Mouse (Mus musculus) midbrain, embryonic 16.5 days (tissue): ENCODE measurements around the gene Rhot1. TPM values are rescaled to one million over a fixed set of nuclear protein-coding genes. Genes with fewer than 3 reads are reported as not detected.

ENCODE experiments used
- ATAC-seq: fragments of 200-750 bp; cut with Nextera tagmentation; 2 replicates; pipeline ENCODE4 v1.8.0; 2017; ENCODE audit warnings: moderate TSS enrichment
- H3K27ac ChIP-seq: fragments of 300-500 bp; sonication (generic); 2 replicates; pipeline ENCODE4 v1.5.1; 2014; ENCODE audit warnings: mild to moderate bottlenecking, low read length, mixed read lengths
- H3K27me3 ChIP-seq: fragments of 300-500 bp; sonication (generic); 2 replicates; pipeline ENCODE4 v1.6.1; 2014; ENCODE audit warnings: low read depth, low read length, mixed read lengths; ENCODE audit not compliant: control insufficient read depth, insufficient read depth
- H3K36me3 ChIP-seq: fragments of 300-500 bp; sonication (generic); 2 replicates; pipeline ENCODE4 v1.6.1; 2014; ENCODE audit warnings: mild to moderate bottlenecking, low read length, moderate library complexity, mixed read lengths; ENCODE audit not compliant: control insufficient read depth, insufficient read depth
- H3K4me1 ChIP-seq: fragments of 300-500 bp; sonication (generic); 2 replicates; pipeline ENCODE4 v1.6.1; 2014; ENCODE audit warnings: mild to moderate bottlenecking, low read length, mixed read lengths; ENCODE audit not compliant: control insufficient read depth, insufficient read depth
- H3K4me2 ChIP-seq: fragments of 300-500 bp; sonication (generic); 2 replicates; pipeline ENCODE4 v1.6.1; 2014; ENCODE audit warnings: mild to moderate bottlenecking, low read length, mixed read lengths
- H3K4me3 ChIP-seq: fragments of 300-500 bp; sonication (generic); 2 replicates; pipeline ENCODE4 v1.5.1; 2014; ENCODE audit warnings: low read depth, mild to moderate bottlenecking, low read length, moderate library complexity, mixed read lengths
- H3K9ac ChIP-seq: fragments of 300-500 bp; sonication (generic); 2 replicates; pipeline ENCODE4 v1.6.1; 2014; ENCODE audit warnings: low read depth, low read length, mixed read lengths
- H3K9me3 ChIP-seq: fragments of 300-500 bp; sonication (generic); replicated peaks from 2 replicates; pipeline ENCODE4 v1.6.1; 2014; ENCODE audit warnings: mild to moderate bottlenecking, low read length, mixed read lengths; ENCODE audit not compliant: control insufficient read depth, poor library complexity, severe bottlenecking
- WGBS: fragments of 180-500 bp; shearing (Covaris S2); extraction: QIAGEN DNeasy Blood & Tissue Kit; methylation state at CpG from one replicate; pipeline ENCODE4 v1.1.7; 2014; 5-methylcytosine and 5-hydroxymethylcytosine counted together
- polyA plus RNA-seq: library from polyadenylated mRNA; unstranded; fragments of >200 nt; fragmentation: Nextera tagmentation; extraction: Ambion mirVana; gene quantifications from 2 replicates; pipeline ENCODE4 v1.2.1, GENCODE M21; 2015

Gene Rhot1
- polyA plus RNA-seq, 1 experiment from 2014 or later: 70.1 TPM

DNA sequence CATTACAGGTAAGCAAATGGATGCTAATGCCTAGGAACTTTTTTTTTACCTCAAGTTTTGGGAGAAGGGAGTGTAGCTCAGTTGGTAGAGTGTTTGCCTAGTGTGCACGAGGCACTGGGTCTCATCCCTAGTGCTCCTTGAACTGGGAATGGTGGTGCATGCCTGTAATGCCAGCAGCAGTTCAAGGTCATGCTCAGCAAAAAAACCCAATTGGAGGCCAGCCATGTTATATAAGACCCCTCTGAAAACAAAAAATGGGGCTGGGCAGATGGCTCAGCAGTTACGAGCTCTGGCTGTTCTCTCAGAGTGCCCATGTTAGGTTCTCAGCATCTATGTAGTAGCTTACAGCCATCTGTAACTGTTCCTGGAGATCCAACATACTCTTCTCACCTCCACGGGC lies 39.7 kb downstream of the Rhot1 start:
- H3K4me2 ChIP-seq: no peak overlapping the region
- H3K27me3 ChIP-seq: no peaks in the 10 kb centered on the region
- H3K36me3 ChIP-seq: peaks cover 14% of the 10 kb centered on the region
- no peaks in the 10 kb centered on the region for H3K4me1 ChIP-seq
- no peaks in the 10 kb centered on the region for H3K9me3 ChIP-seq
- WGBS: 96% methylated on average over 3 of the region's 3 CpGs
- H3K4me3 ChIP-seq: no peak overlapping the region
- no peak overlapping the region for H3K9ac ChIP-seq
- no peak overlapping the region for H3K27ac ChIP-seq
- no peak for ATAC-seq

DNA sequence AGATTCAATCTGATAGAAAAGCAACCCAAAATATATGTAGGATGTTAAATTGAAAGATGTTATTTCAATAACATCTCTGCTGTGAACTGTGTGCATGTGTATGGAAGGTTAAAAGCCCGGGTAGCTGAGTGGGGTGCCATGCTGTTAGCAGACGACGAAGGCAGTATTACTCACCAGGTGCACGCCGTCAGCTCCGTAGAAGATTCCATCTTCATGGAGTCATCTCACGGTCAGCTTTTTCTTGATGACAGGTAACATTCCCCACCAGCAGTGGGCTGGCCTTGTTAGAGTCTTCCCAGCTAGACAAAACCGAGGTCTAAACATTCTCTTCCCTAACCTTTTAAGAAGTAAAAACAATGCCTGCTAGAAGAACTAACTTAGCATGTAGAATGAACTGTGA lies 55.3 kb downstream of the Rhot1 start:
- no peak overlapping the region for H3K4me2 ChIP-seq
- no peak for ATAC-seq
- WGBS: 93% methylated on average over 8 of the region's 8 CpGs
- H3K4me3 ChIP-seq: no peak overlapping the region
- no peak overlapping the region for H3K27ac ChIP-seq
- no peaks in the 10 kb centered on the region for H3K27me3 ChIP-seq
- H3K4me1 ChIP-seq: no peaks in the 10 kb centered on the region
- H3K36me3 ChIP-seq: peaks cover 7% of the 10 kb centered on the region
- H3K9me3 ChIP-seq: no peaks in the 10 kb centered on the region
- H3K9ac ChIP-seq: no peak overlapping the region

DNA sequence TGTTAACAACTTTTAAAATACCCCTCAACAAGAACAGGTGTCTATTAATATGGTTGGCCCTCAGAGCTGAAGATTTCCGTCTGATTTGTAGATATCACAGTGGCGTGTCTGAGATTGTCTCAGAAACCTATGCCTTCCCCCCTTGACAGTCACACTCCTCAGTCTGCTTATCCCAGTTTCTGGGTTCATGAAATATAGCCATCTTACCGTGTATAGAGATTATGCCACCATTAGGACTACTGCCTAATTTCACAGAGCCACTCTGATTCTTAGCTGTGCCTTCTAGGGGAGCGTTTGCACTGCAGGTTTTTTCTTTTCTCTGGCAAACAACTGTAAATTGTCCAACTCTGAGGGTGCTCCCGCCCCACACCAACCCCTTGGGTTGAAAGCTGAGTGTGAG lies 62.3 kb downstream of the Rhot1 start:
- WGBS: 92% methylated on average over 5 of the region's 5 CpGs
- no peaks in the 10 kb centered on the region for H3K9me3 ChIP-seq
- H3K27ac ChIP-seq: no peak overlapping the region
- H3K27me3 ChIP-seq: no peaks in the 10 kb centered on the region
- H3K4me1 ChIP-seq: no peaks in the 10 kb centered on the region
- H3K4me2 ChIP-seq: no peak overlapping the region
- H3K36me3 ChIP-seq: no peaks in the 10 kb centered on the region; the same call in 1 of the 2 replicates
- no peak for ATAC-seq
- H3K4me3 ChIP-seq: no peak overlapping the region
- no peak overlapping the region for H3K9ac ChIP-seq

DNA sequence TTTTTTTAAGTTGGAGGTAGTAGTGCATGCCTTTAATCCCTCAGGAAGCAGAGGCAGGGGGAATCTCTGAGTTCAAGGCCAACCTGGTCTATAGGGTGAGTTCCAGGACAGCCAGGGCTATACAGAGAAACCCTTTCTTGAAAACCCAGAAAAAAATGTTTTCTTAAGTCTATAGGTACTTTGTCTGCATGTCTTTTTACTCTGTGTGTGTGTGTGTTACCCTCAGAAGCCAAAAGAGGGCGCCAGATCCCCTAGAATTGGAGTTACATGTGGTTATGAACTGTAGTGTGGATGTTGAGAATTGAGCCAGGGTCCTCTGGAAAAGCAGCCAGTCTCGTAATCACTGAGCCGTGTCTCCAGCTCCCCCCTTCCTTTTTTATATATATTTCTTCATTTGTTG lies 66.2 kb downstream of the Rhot1 start:
- H3K9me3 ChIP-seq: no peaks in the 10 kb centered on the region
- no peak overlapping the region for H3K4me3 ChIP-seq
- H3K4me1 ChIP-seq: no peaks in the 10 kb centered on the region
- no peaks in the 10 kb centered on the region for H3K27me3 ChIP-seq
- no peaks in the 10 kb centered on the region for H3K36me3 ChIP-seq
- ATAC-seq: no peak
- 66% methylated on average over 3 of the region's 3 CpGs for WGBS
- no peak overlapping the region for H3K27ac ChIP-seq
- no peak overlapping the region for H3K9ac ChIP-seq
- no peak overlapping the region for H3K4me2 ChIP-seq

DNA sequence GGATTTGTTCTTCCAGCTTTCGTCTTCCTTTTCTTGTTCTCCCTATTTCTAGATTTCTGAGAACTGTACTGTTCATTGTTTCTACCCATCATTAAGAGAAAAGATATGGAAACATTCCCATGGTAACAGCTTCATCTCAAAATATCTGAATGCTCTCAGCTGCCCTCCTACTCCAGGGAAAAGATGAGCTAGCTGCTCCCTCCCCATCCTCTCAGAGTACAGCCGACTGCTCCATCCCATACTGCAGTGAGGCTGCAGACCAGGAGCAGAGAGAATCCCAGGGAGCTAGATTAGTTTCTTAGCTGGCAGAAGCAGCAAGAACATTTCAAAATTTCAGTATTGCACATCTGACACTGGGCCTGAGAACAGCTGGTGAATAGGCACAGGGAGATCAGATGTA lies 69.2 kb downstream of the Rhot1 start:
- Histone ChIP-seq H3K27ac (no peak overlapping the region), H3K4me3 (no peak overlapping the region), H3K9ac (no peak overlapping the region), H3K4me2 (no peak overlapping the region), H3K4me1 (no peaks in the 10 kb centered on the region), H3K27me3 (no peaks in the 10 kb centered on the region), H3K36me3 (no peaks in the 10 kb centered on the region), H3K9me3 (no peaks in the 10 kb centered on the region)
- ATAC-seq: no peak
- WGBS: 48% methylated on average over 2 of the region's 2 CpGs

DNA sequence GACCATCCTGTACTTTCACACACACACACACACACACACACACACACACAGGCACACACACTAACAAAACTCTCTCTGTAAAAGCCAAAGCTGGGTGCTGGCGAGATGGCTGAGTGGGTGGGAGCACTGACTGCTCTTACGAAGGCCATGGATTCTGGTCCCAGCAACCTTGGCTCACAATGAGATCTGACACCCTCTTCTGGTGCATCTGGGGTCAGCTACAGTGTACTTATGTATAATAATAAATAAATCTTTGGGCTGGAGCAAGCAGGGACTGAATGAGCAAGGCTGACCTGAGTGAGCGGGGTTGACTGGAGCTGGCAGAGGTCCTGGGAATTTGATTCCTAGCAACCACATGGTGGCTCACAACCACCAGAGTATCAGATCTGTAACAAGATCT lies 75.0 kb downstream of the Rhot1 start:
- H3K9ac ChIP-seq: no peak overlapping the region
- no peak overlapping the region for H3K4me3 ChIP-seq
- H3K36me3 ChIP-seq: no peaks in the 10 kb centered on the region
- 78% methylated on average over 3 of the region's 3 CpGs for WGBS
- no peaks in the 10 kb centered on the region for H3K4me1 ChIP-seq
- no peaks in the 10 kb centered on the region for H3K27me3 ChIP-seq
- no peaks in the 10 kb centered on the region for H3K9me3 ChIP-seq
- H3K27ac ChIP-seq: no peak overlapping the region
- H3K4me2 ChIP-seq: no peak overlapping the region
- ATAC-seq: no peak

DNA sequence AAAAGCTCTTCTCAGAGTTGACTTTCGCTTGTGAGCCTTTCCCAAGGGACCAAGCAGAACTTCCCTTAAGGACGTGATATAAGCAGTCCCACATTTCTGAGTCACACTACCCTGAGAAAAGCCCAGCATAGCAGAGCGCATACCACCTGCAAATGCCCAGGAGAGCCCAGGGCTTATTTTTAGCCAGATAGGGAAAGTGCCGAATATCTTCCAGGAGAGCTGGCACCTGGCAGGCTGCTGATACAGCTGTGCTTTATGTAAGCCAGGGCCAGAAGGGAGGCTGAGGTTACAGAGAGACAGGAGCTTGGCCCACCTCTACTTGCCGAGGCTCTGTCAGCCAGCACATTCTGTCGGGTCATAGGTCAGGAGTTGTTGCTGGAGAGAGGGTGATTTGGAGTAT lies 75.8 kb downstream of the Rhot1 start:
- H3K36me3 ChIP-seq: no peaks in the 10 kb centered on the region
- 61% methylated on average over 6 of the region's 6 CpGs for WGBS
- H3K4me2 ChIP-seq: no peak overlapping the region
- H3K9ac ChIP-seq: no peak overlapping the region
- H3K4me3 ChIP-seq: no peak overlapping the region
- no peaks in the 10 kb centered on the region for H3K9me3 ChIP-seq
- no peaks in the 10 kb centered on the region for H3K27me3 ChIP-seq
- ATAC-seq: no peak
- peaks cover 5% of the 10 kb centered on the region; the same call in 1 of the 2 replicates for H3K4me1 ChIP-seq
- no peak overlapping the region for H3K27ac ChIP-seq

DNA sequence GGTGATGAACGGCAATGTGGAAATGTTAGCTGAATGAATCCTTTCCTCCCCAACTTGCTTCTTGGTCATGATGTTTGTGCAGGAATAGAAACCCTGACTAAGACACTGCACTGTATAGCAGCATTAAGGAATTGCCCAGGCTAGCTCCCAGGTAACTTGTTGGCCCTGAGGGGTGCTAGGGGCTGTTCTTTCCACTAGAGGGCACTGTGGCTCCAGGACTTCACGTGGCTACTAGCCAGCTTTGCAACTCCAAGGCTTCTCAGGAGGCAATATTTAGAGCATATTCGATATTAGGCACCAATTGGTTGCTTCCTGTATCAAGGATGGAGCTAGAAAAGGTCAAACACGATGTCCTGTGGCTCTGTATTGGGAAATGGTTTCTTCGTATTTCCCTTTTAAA lies 78.3 kb downstream of the Rhot1 start:
- Histone ChIP-seq H3K36me3 (no peaks in the 10 kb centered on the region), H3K27ac (no peak overlapping the region), H3K4me3 (no peak overlapping the region), H3K4me1 (peaks cover 7% of the 10 kb centered on the region; the same call in 1 of the 2 replicates), H3K4me2 (no peak overlapping the region), H3K9me3 (no peaks in the 10 kb centered on the region), H3K27me3 (no peaks in the 10 kb centered on the region), H3K9ac (no peak overlapping the region)
- ATAC-seq: no peak
- 18% methylated on average over 5 of the region's 5 CpGs for WGBS

DNA sequence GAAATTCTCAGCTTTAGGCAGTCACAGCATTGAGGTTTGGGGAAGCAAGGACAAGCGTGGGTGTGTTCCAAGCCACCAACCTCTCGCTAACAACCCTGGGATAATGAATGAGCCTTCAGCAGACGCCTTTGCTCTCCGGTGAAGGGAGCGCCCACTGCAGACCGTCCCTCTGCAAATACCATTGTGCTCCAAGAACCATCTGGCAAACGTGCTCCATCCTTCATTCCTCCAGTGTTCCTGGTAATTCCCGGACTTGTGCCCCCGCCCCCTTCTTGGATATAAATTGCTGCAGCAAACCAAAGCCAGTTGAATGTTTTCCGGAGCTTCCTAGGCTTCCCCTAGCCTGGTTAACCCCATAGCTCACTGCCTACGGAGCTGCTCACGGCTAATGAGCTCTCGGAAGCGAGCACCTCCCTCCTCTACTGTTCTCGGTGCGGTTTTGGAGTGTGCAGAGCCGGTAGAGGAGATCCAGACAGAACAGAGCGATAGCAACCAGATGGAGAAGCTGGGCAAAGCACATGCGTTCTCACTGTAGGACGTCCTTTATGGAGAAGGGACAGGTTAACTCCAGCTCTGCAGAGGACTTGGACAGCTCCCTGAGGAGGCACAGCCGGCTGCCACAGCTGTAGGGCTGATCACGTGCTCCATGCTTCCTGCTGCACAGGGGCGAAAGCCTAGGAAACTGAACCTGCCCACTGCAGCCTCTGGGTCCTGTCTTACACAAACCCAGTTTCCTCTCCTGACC lies 81.1 kb downstream of the Rhot1 start:
- Histone ChIP-seq H3K36me3 (no peaks in the 10 kb centered on the region), H3K4me3 (peak overlapping the region; percentile 42), H3K9ac (peak overlapping the region; percentile 65), H3K27me3 (no peaks in the 10 kb centered on the region), H3K4me1 (peaks cover 9% of the 10 kb centered on the region; the same call in 1 of the 2 replicates), H3K4me2 (peak overlapping the region; percentile 71), H3K27ac (peak overlapping the region; percentile 89), H3K9me3 (no peaks in the 10 kb centered on the region)
- ATAC-seq: peak; percentile 83
- WGBS: under 1% methylated on average over 23 of the region's 23 CpGs
